Mouse (Mus musculus): ENCODE data around the gene Papss1. TPM values are rescaled to one million over a fixed set of nuclear protein-coding genes. Genes with fewer than 3 reads are reported as not detected.

Papss1 gene
- polyA plus RNA-seq, 1 experiment from 2014 or later = 40.4 TPM

- 81% methylated on average over 1 of the region's 1 CpGs for WGBS
- Histone ChIP-seq H3K27me3 (ENCODE audit: control insufficient read depth, insufficient read depth, low read length) (no peaks in the 10 kb centered on the region), H3K4me3 (ENCODE audit: low read length) (no peak overlapping the region), H3K4me2 (ENCODE audit: low read depth, low read length) (no peak overlapping the region), H3K9ac (ENCODE audit: low read length) (no peak overlapping the region), H3K4me1 (ENCODE audit: control insufficient read depth, insufficient read depth, low read length) (no peaks in the 10 kb centered on the region), H3K36me3 (ENCODE audit: control insufficient read depth, insufficient read depth) (peaks cover 10% of the 10 kb centered on the region), H3K9me3 (replicated peaks; ENCODE audit: control insufficient read depth, low read length) (no peaks in the 10 kb centered on the region), H3K27ac (ENCODE audit: low read length) (no peak overlapping the region)
- no peak for ATAC-seq (replicated peaks; ENCODE audit: extremely low read depth, insufficient read depth, low FRiP score)
Measured at GRCm38 (mm10) chr3:131623208-131623607, 58.6 kb downstream of the Papss1 start.

DNA sequence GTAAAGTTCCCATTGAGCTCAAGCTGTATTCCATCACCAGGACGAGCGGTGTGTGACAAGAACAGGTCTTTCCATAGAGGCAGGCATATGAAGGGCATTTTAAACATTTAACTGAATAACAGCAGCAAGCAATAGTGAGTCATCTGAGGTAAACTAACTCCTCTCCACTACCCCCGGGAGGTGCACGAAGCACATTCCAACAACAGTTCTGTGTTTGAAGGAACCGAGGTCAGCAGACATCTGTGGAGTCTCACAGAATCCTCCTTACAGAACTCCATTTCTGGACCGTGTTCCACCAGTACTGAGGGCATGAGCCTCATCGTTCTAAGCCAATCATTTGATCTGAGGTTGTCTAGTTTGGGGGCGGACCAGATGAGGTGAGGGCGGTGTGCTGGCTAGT, 59.5 kb downstream of the Papss1 start:
- Histone ChIP-seq H3K27ac (ENCODE audit: low read length) (no peak overlapping the region), H3K9ac (ENCODE audit: low read length) (no peak overlapping the region), H3K4me3 (ENCODE audit: low read length) (no peak overlapping the region), H3K4me2 (ENCODE audit: low read depth, low read length) (no peak overlapping the region), H3K4me1 (ENCODE audit: control insufficient read depth, insufficient read depth, low read length) (no peaks in the 10 kb centered on the region), H3K36me3 (ENCODE audit: control insufficient read depth, insufficient read depth) (peaks cover 9% of the 10 kb centered on the region), H3K9me3 (replicated peaks; ENCODE audit: control insufficient read depth, low read length) (no peaks in the 10 kb centered on the region), H3K27me3 (ENCODE audit: control insufficient read depth, insufficient read depth, low read length) (no peaks in the 10 kb centered on the region)
- WGBS = 86% methylated on average over 9 of the region's 9 CpGs
- ATAC-seq (replicated peaks; ENCODE audit: extremely low read depth, insufficient read depth, low FRiP score) = no peak

DNA sequence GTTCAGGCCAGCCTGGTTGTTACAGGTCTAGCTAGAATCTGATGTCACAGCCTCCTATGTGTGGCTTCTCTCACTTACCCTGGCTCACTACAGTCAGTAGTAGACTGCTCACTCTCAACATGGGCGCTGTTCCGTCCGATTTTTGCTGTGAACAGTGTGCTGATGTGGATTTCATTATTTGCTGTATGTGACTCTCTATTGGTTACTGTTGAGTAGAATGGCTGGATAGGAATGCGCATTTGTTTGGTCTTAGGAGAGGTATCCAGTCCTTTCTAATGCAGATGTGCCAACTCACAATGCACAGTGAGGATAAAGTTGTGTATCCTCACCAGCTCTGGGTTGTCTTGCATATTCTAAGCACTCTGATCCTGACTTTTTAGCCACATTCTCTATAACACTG, 62.9 kb downstream of the Papss1 start:
- Histone ChIP-seq H3K9ac (ENCODE audit: low read length) (no peak overlapping the region), H3K4me1 (ENCODE audit: control insufficient read depth, insufficient read depth, low read length) (no peaks in the 10 kb centered on the region), H3K9me3 (replicated peaks; ENCODE audit: control insufficient read depth, low read length) (no peaks in the 10 kb centered on the region), H3K36me3 (ENCODE audit: control insufficient read depth, insufficient read depth) (peaks cover 10% of the 10 kb centered on the region), H3K4me3 (ENCODE audit: low read length) (no peak overlapping the region), H3K4me2 (ENCODE audit: low read depth, low read length) (no peak overlapping the region), H3K27me3 (ENCODE audit: control insufficient read depth, insufficient read depth, low read length) (no peaks in the 10 kb centered on the region), H3K27ac (ENCODE audit: low read length) (no peak overlapping the region)
- WGBS = 93% methylated on average over 4 of the region's 4 CpGs
- ATAC-seq (replicated peaks; ENCODE audit: extremely low read depth, insufficient read depth, low FRiP score) = no peak

- H3K27me3 ChIP-seq (ENCODE audit: control insufficient read depth, insufficient read depth, low read length) = no peaks in the 10 kb centered on the region
- H3K4me1 ChIP-seq (ENCODE audit: control insufficient read depth, insufficient read depth, low read length) = no peaks in the 10 kb centered on the region
- WGBS = 78% methylated on average over 5 of the region's 5 CpGs
- H3K27ac ChIP-seq (ENCODE audit: low read length) = no peak overlapping the region
- no peak overlapping the region for H3K9ac ChIP-seq (ENCODE audit: low read length)
- peaks cover 8% of the 10 kb centered on the region for H3K36me3 ChIP-seq (ENCODE audit: control insufficient read depth, insufficient read depth)
- H3K4me3 ChIP-seq (ENCODE audit: low read length) = no peak overlapping the region
- no peak for ATAC-seq (replicated peaks; ENCODE audit: extremely low read depth, insufficient read depth, low FRiP score)
- H3K4me2 ChIP-seq (ENCODE audit: low read depth, low read length) = no peak overlapping the region
- H3K9me3 ChIP-seq (replicated peaks; ENCODE audit: control insufficient read depth, low read length) = no peaks in the 10 kb centered on the region
Measured at GRCm38 (mm10) chr3:131628265-131628664, 63.7 kb downstream of the Papss1 start.

DNA sequence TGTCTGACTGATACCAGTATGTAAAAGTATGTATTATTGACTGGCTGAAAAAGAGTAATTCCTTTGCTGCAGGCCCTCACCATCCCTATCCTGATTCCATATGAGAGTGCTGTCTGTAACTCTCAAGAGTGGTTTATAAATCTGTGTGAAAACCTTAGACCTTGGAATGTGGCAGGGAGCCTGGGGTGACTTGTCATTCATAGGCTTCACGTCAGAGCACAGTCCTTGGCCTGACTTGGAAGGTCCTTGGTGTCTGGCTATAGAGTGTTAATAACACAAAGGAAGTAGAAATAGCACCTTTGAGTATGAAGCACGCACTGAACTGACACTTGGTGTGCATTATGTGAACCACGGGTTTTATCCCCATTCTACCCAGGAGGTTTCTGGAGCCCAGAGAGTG, 64.4 kb downstream of the Papss1 start:
- H3K27ac ChIP-seq (ENCODE audit: low read length) = no peak overlapping the region
- H3K27me3 ChIP-seq (ENCODE audit: control insufficient read depth, insufficient read depth, low read length) = no peaks in the 10 kb centered on the region
- no peak overlapping the region for H3K4me3 ChIP-seq (ENCODE audit: low read length)
- H3K4me2 ChIP-seq (ENCODE audit: low read depth, low read length) = no peak overlapping the region
- no peak overlapping the region for H3K9ac ChIP-seq (ENCODE audit: low read length)
- no peak for ATAC-seq (replicated peaks; ENCODE audit: extremely low read depth, insufficient read depth, low FRiP score)
- H3K9me3 ChIP-seq (replicated peaks; ENCODE audit: control insufficient read depth, low read length) = no peaks in the 10 kb centered on the region
- peaks cover 8% of the 10 kb centered on the region for H3K36me3 ChIP-seq (ENCODE audit: control insufficient read depth, insufficient read depth)
- WGBS = 71% methylated on average over 3 of the region's 3 CpGs
- H3K4me1 ChIP-seq (ENCODE audit: control insufficient read depth, insufficient read depth, low read length) = no peaks in the 10 kb centered on the region

GRCm38 (mm10) chr3:131630407-131631317, 66.1 kb downstream of the Papss1 start:
- H3K9ac ChIP-seq (ENCODE audit: low read length) = no peak overlapping the region
- ATAC-seq (replicated peaks; ENCODE audit: extremely low read depth, insufficient read depth, low FRiP score) = no peak
- peaks cover 8% of the 10 kb centered on the region for H3K36me3 ChIP-seq (ENCODE audit: control insufficient read depth, insufficient read depth)
- no peaks in the 10 kb centered on the region for H3K27me3 ChIP-seq (ENCODE audit: control insufficient read depth, insufficient read depth, low read length)
- no peaks in the 10 kb centered on the region for H3K4me1 ChIP-seq (ENCODE audit: control insufficient read depth, insufficient read depth, low read length)
- no peaks in the 10 kb centered on the region for H3K9me3 ChIP-seq (replicated peaks; ENCODE audit: control insufficient read depth, low read length)
- peak overlapping the region; percentile 35; the same call in 1 of the 2 replicates for H3K27ac ChIP-seq (ENCODE audit: low read length)
- H3K4me2 ChIP-seq (ENCODE audit: low read depth, low read length) = no peak overlapping the region
- 73% methylated on average over 11 of the region's 11 CpGs for WGBS
- no peak overlapping the region for H3K4me3 ChIP-seq (ENCODE audit: low read length)

DNA sequence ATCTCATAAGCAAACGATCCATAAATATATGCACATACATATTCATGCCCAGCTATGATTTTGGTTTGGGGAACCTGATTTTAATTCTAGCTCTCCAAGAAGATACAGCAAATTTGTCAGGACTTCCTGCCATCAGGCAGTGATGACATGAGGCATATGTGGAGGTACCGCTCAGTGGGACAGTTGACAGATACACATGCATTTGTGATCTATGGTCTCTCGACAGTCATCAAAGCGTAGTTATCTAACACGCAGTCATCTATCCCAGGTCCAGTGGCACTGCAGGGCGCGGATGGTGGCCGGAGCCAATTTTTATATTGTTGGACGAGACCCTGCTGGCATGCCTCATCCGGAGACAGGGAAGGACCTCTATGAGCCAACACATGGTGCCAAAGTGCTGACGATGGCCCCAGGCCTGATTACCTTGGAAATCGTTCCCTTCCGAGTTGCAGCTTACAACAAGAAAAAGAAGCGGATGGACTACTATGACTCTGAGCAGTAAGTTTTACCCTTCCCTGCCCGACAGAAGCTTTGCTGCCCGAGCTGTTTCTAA, 66.8 kb downstream of the Papss1 start:
- ATAC-seq (replicated peaks; ENCODE audit: extremely low read depth, insufficient read depth, low FRiP score) = no peak
- no peak overlapping the region for H3K4me3 ChIP-seq (ENCODE audit: low read length)
- WGBS = 87% methylated on average over 16 of the region's 16 CpGs
- no peak overlapping the region for H3K4me2 ChIP-seq (ENCODE audit: low read depth, low read length)
- no peaks in the 10 kb centered on the region for H3K27me3 ChIP-seq (ENCODE audit: control insufficient read depth, insufficient read depth, low read length)
- H3K4me1 ChIP-seq (ENCODE audit: control insufficient read depth, insufficient read depth, low read length) = no peaks in the 10 kb centered on the region
- no peaks in the 10 kb centered on the region for H3K9me3 ChIP-seq (replicated peaks; ENCODE audit: control insufficient read depth, low read length)
- no peak overlapping the region for H3K9ac ChIP-seq (ENCODE audit: low read length)
- no peak overlapping the region for H3K27ac ChIP-seq (ENCODE audit: low read length)
- peaks cover 8% of the 10 kb centered on the region for H3K36me3 ChIP-seq (ENCODE audit: control insufficient read depth, insufficient read depth)

GRCm38 (mm10) chr3:131634091-131634490, 69.5 kb downstream of the Papss1 start:
- H3K9me3 ChIP-seq (replicated peaks; ENCODE audit: control insufficient read depth, low read length) = no peaks in the 10 kb centered on the region
- no peaks in the 10 kb centered on the region for H3K27me3 ChIP-seq (ENCODE audit: control insufficient read depth, insufficient read depth, low read length)
- H3K4me3 ChIP-seq (ENCODE audit: low read length) = no peak overlapping the region
- no peak for ATAC-seq (replicated peaks; ENCODE audit: extremely low read depth, insufficient read depth, low FRiP score)
- peaks cover 7% of the 10 kb centered on the region for H3K36me3 ChIP-seq (ENCODE audit: control insufficient read depth, insufficient read depth)
- no peak overlapping the region for H3K9ac ChIP-seq (ENCODE audit: low read length)
- no peak overlapping the region for H3K27ac ChIP-seq (ENCODE audit: low read length)
- WGBS = 94% methylated on average over 2 of the region's 2 CpGs
- no peak overlapping the region for H3K4me2 ChIP-seq (ENCODE audit: low read depth, low read length)
- H3K4me1 ChIP-seq (ENCODE audit: control insufficient read depth, insufficient read depth, low read length) = no peaks in the 10 kb centered on the region

DNA sequence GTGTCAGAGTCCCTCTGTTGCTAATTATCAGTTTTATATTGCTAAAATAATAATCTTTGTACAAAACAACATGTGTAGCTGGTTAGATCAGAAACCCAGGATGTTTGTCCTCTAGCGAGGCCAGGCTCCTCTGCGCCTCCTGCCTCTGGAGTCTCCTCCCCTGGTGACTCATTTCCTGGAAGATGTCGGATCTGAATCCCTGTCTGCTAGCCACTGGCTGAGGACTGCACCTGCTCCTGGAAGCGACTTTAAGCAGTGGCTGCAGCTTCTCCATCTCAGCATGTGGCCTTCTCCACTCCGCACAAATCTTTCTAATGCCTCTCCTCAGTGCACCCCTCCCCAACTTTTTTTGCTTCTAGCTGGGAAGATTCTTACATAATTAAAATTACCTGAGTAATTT, 71.6 kb downstream of the Papss1 start:
- Histone ChIP-seq H3K4me2 (ENCODE audit: low read depth, low read length) (no peak overlapping the region), H3K4me1 (ENCODE audit: control insufficient read depth, insufficient read depth, low read length) (no peaks in the 10 kb centered on the region), H3K36me3 (ENCODE audit: control insufficient read depth, insufficient read depth) (peaks cover 7% of the 10 kb centered on the region), H3K27me3 (ENCODE audit: control insufficient read depth, insufficient read depth, low read length) (no peaks in the 10 kb centered on the region), H3K27ac (ENCODE audit: low read length) (no peak overlapping the region), H3K9ac (ENCODE audit: low read length) (no peak overlapping the region), H3K4me3 (ENCODE audit: low read length) (no peak overlapping the region), H3K9me3 (replicated peaks; ENCODE audit: control insufficient read depth, low read length) (no peaks in the 10 kb centered on the region)
- no peak for ATAC-seq (replicated peaks; ENCODE audit: extremely low read depth, insufficient read depth, low FRiP score)
- 55% methylated on average over 5 of the region's 5 CpGs for WGBS
